Mouse (Mus musculus): ENCODE results near the gene Gng5. TPM values are rescaled to one million over a fixed set of nuclear protein-coding genes. Genes with fewer than 3 reads are reported as not detected.

Gene Gng5
- polyA plus RNA-seq, 1 experiment from 2014 or later: 1,249 TPM

- H3K36me3 ChIP-seq (ENCODE audit: insufficient read depth, low read length): 0 out of 2 replicates have a peak, but pooled peaks cover 7% of the 10 kb centered on the region
- DNase-seq (ENCODE audit: low spot score) (peak; percentile 97), ATAC-seq (replicated peaks; ENCODE audit: low FRiP score, low read depth) (peak; percentile 96)
- peak within 1 kb of the TSS; percentile 66 for H3K4me3 ChIP-seq (replicated peaks; ENCODE audit: low read depth, low read length)
- peak within 1 kb of the TSS; percentile 57 for H3K4me2 ChIP-seq (ENCODE audit: low read length)
- under 1% methylated on average over 69 of the region's 82 CpGs for WGBS
- H3K27me3 ChIP-seq (ENCODE audit: insufficient read depth, low read length): no peaks in the 10 kb centered on the region
- H3K9ac ChIP-seq (ENCODE audit: low read depth, low read length): peak within 1 kb of the TSS; percentile 72
- H3K4me1 ChIP-seq (replicated peaks; ENCODE audit: insufficient read depth, low read length): no peaks in the 10 kb centered on the region
- H3K9me3 ChIP-seq (replicated peaks; ENCODE audit: low read length): no peaks in the 10 kb centered on the region
- H3K27ac ChIP-seq: peak within 1 kb of the TSS; percentile 99
- TF ChIP-seq CTCF (IDR thresholded peaks at IDR 0.05; ENCODE audit: low read depth): peak; percentile 26; the same call in 1 of the 2 replicates
Measured at GRCm38 (mm10) chr3:146520798-146521651, 21.4 kb downstream of the Gng5 start, which contains the start of gene Rpf1. Gene Rpf1 (minus strand): TSS chr3:146521429.

GRCm38 (mm10) chr3:146521652-146522020 is 22.0 kb downstream of the Gng5 start:
- Histone ChIP-seq H3K9me3 (replicated peaks; ENCODE audit: low read length) (no peaks in the 10 kb centered on the region), H3K9ac (ENCODE audit: low read depth, low read length) (peak overlapping the region; percentile 72; the same call in 1 of the 2 replicates), H3K36me3 (ENCODE audit: insufficient read depth, low read length) (0 out of 2 replicates have a peak, but pooled peaks cover 7% of the 10 kb centered on the region), H3K27ac (peak overlapping the region; percentile 99), H3K4me2 (ENCODE audit: low read length) (peak overlapping the region; percentile 57), H3K4me3 (replicated peaks; ENCODE audit: low read depth, low read length) (peak overlapping the region; percentile 66), H3K4me1 (replicated peaks; ENCODE audit: insufficient read depth, low read length) (no peaks in the 10 kb centered on the region), H3K27me3 (ENCODE audit: insufficient read depth, low read length) (no peaks in the 10 kb centered on the region)
- DNase-seq (ENCODE audit: low spot score) (no peak), ATAC-seq (replicated peaks; ENCODE audit: low FRiP score, low read depth) (no peak)
- TF ChIP-seq CTCF (IDR thresholded peaks at IDR 0.05; ENCODE audit: low read depth): no peak
- 14% methylated on average over 8 of the region's 8 CpGs for WGBS

GRCm38 (mm10) chr3:146528335-146528734 is 28.7 kb downstream of the Gng5 start:
- no peak for DNase-seq (ENCODE audit: low spot score)
- Histone ChIP-seq H3K27me3 (ENCODE audit: insufficient read depth, low read length) (no peaks in the 10 kb centered on the region), H3K36me3 (ENCODE audit: insufficient read depth, low read length) (no peaks in the 10 kb centered on the region), H3K27ac (no peak overlapping the region), H3K4me2 (ENCODE audit: low read length) (no peak overlapping the region), H3K4me1 (replicated peaks; ENCODE audit: insufficient read depth, low read length) (no peaks in the 10 kb centered on the region), H3K9ac (ENCODE audit: low read depth, low read length) (no peak overlapping the region), H3K4me3 (replicated peaks; ENCODE audit: low read depth, low read length) (no peak overlapping the region), H3K9me3 (replicated peaks; ENCODE audit: low read length) (no peaks in the 10 kb centered on the region)
- no peak for TF ChIP-seq CTCF (IDR thresholded peaks at IDR 0.05; ENCODE audit: low read depth)
- ATAC-seq (replicated peaks; ENCODE audit: low FRiP score, low read depth): no peak
- 56% methylated on average over 2 of the region's 2 CpGs for WGBS

GRCm38 (mm10) chr3:146534986-146535385 is 35.4 kb downstream of the Gng5 start:
- Histone ChIP-seq H3K9me3 (replicated peaks; ENCODE audit: low read length) (no peaks in the 10 kb centered on the region), H3K4me2 (ENCODE audit: low read length) (no peak overlapping the region), H3K36me3 (ENCODE audit: insufficient read depth, low read length) (no peaks in the 10 kb centered on the region), H3K27ac (no peak overlapping the region), H3K4me1 (replicated peaks; ENCODE audit: insufficient read depth, low read length) (no peaks in the 10 kb centered on the region), H3K27me3 (ENCODE audit: insufficient read depth, low read length) (no peaks in the 10 kb centered on the region), H3K9ac (ENCODE audit: low read depth, low read length) (no peak overlapping the region), H3K4me3 (replicated peaks; ENCODE audit: low read depth, low read length) (no peak overlapping the region)
- WGBS: 67% methylated on average over 6 of the region's 6 CpGs
- no peak for DNase-seq (ENCODE audit: low spot score)
- no peak for TF ChIP-seq CTCF (IDR thresholded peaks at IDR 0.05; ENCODE audit: low read depth)
- ATAC-seq (replicated peaks; ENCODE audit: low FRiP score, low read depth): no peak

- DNase-seq (ENCODE audit: low spot score) (peak; percentile 13), ATAC-seq (replicated peaks; ENCODE audit: low FRiP score, low read depth) (no peak)
- 40% methylated on average over 4 of the region's 4 CpGs for WGBS
- Histone ChIP-seq H3K4me2 (ENCODE audit: low read length) (no peak overlapping the region), H3K27me3 (ENCODE audit: insufficient read depth, low read length) (no peaks in the 10 kb centered on the region), H3K4me1 (replicated peaks; ENCODE audit: insufficient read depth, low read length) (no peaks in the 10 kb centered on the region), H3K9ac (ENCODE audit: low read depth, low read length) (no peak overlapping the region), H3K9me3 (replicated peaks; ENCODE audit: low read length) (no peaks in the 10 kb centered on the region; the same call in 1 of the 2 replicates), H3K36me3 (ENCODE audit: insufficient read depth, low read length) (no peaks in the 10 kb centered on the region), H3K27ac (no peak overlapping the region), H3K4me3 (replicated peaks; ENCODE audit: low read depth, low read length) (no peak overlapping the region)
- no peak for TF ChIP-seq CTCF (IDR thresholded peaks at IDR 0.05; ENCODE audit: low read depth)
Measured at GRCm38 (mm10) chr3:146540521-146541273, 41.1 kb downstream of the Gng5 start.

- no peaks in the 10 kb centered on the region for H3K4me1 ChIP-seq (replicated peaks; ENCODE audit: insufficient read depth, low read length)
- H3K36me3 ChIP-seq (ENCODE audit: insufficient read depth, low read length): no peaks in the 10 kb centered on the region
- no peak overlapping the region for H3K4me2 ChIP-seq (ENCODE audit: low read length)
- ATAC-seq (replicated peaks; ENCODE audit: low FRiP score, low read depth) (no peak), DNase-seq (ENCODE audit: low spot score) (no peak)
- TF ChIP-seq CTCF (IDR thresholded peaks at IDR 0.05; ENCODE audit: low read depth): no peak
- H3K27me3 ChIP-seq (ENCODE audit: insufficient read depth, low read length): no peaks in the 10 kb centered on the region
- H3K9me3 ChIP-seq (replicated peaks; ENCODE audit: low read length): no peaks in the 10 kb centered on the region; the same call in 1 of the 2 replicates
- no peak overlapping the region for H3K27ac ChIP-seq
- no peak overlapping the region for H3K4me3 ChIP-seq (replicated peaks; ENCODE audit: low read depth, low read length)
- H3K9ac ChIP-seq (ENCODE audit: low read depth, low read length): no peak overlapping the region
- WGBS: 0% methylated on average over 1 of the region's 1 CpGs
Measured at GRCm38 (mm10) chr3:146543632-146544031, 44.0 kb downstream of the Gng5 start.

Measured in kidney, postnatal 0 days (tissue).